Mouse (Mus musculus): Measurements from ENCODE around the gene Themis2. TPM values are rescaled to one million over a fixed set of nuclear protein-coding genes. Genes with fewer than 3 reads are reported as not detected.
A peak's percentile ranks its signal among the peaks of the same experiment; 100 is the strongest.
"Not testable (repeated sequence)": the region's sequence is repeated elsewhere in the genome, so short reads cannot be mapped to it uniquely, and the experiment has no call there.

Themis2 gene
- polyA plus RNA-seq, 1 experiment from 2014 or later: 2.0 TPM

GRCm38 (mm10) chr4:132743992-132744911 is 51.9 kb downstream of the Themis2 start:
- 77% methylated on average over 11 of the region's 11 CpGs for WGBS
- no peaks in the 10 kb centered on the region for H3K9me3 ChIP-seq

GRCm38 (mm10) chr4:132741491-132741890 is 54.7 kb downstream of the Themis2 start:
- Histone ChIP-seq H3K27me3 (replicated peaks) (no peaks in the 10 kb centered on the region), H3K9me3 (no peaks in the 10 kb centered on the region), H3K4me2 (replicated peaks) (no peak overlapping the region), H3K4me1 (replicated peaks) (no peaks in the 10 kb centered on the region), H3K27ac (no peak overlapping the region), H3K4me3 (replicated peaks) (no peak overlapping the region), H3K9ac (no peak overlapping the region), H3K36me3 (no peaks in the 10 kb centered on the region)
- 89% methylated on average over 7 of the region's 7 CpGs for WGBS
- ATAC-seq: no peak

More at GRCm38 (mm10) chr4:132743992-132744911, 51.9 kb downstream of the Themis2 start:
- ATAC-seq: no peak
- H3K36me3 ChIP-seq: no peaks in the 10 kb centered on the region
- H3K9ac ChIP-seq: no peak overlapping the region
- H3K27ac ChIP-seq: no peak overlapping the region
- no peak overlapping the region for H3K4me3 ChIP-seq (replicated peaks)
- no peaks in the 10 kb centered on the region for H3K27me3 ChIP-seq (replicated peaks)
- no peaks in the 10 kb centered on the region for H3K4me1 ChIP-seq (replicated peaks)
- H3K4me2 ChIP-seq (replicated peaks): no peak overlapping the region

GRCm38 (mm10) chr4:132737154-132737553 is 59.0 kb downstream of the Themis2 start:
- not testable (repeated sequence) for ATAC-seq; H3K36me3 ChIP-seq; H3K27me3 ChIP-seq (replicated peaks); H3K4me3 ChIP-seq (replicated peaks); H3K27ac ChIP-seq; H3K9ac ChIP-seq; H3K4me2 ChIP-seq (replicated peaks); H3K9me3 ChIP-seq; H3K4me1 ChIP-seq (replicated peaks)
- WGBS: 92% methylated on average over 9 of the region's 9 CpGs

GRCm38 (mm10) chr4:132735894-132736293 is 60.3 kb downstream of the Themis2 start:
- H3K27ac ChIP-seq: no peak overlapping the region
- no peaks in the 10 kb centered on the region for H3K36me3 ChIP-seq
- WGBS: 49% methylated on average over 3 of the region's 3 CpGs
- no peak for ATAC-seq
- H3K9me3 ChIP-seq: no peaks in the 10 kb centered on the region
- no peak overlapping the region for H3K9ac ChIP-seq
- no peak overlapping the region for H3K4me3 ChIP-seq (replicated peaks)
- no peaks in the 10 kb centered on the region for H3K27me3 ChIP-seq (replicated peaks)
- no peak overlapping the region for H3K4me2 ChIP-seq (replicated peaks)
- peaks cover 9% of the 10 kb centered on the region; the same call in 1 of the 2 replicates for H3K4me1 ChIP-seq (replicated peaks)

GRCm38 (mm10) chr4:132735389-132735788 is 60.8 kb downstream of the Themis2 start:
- Histone ChIP-seq H3K4me2 (replicated peaks) (no peak overlapping the region), H3K4me3 (replicated peaks) (no peak overlapping the region), H3K36me3 (no peaks in the 10 kb centered on the region), H3K4me1 (replicated peaks) (peaks cover 9% of the 10 kb centered on the region; the same call in 1 of the 2 replicates), H3K9ac (no peak overlapping the region), H3K27ac (no peak overlapping the region), H3K27me3 (replicated peaks) (no peaks in the 10 kb centered on the region), H3K9me3 (no peaks in the 10 kb centered on the region)
- 79% methylated on average over 2 of the region's 2 CpGs for WGBS
- no peak for ATAC-seq

GRCm38 (mm10) chr4:132734766-132735165 is 61.4 kb downstream of the Themis2 start:
- no peak overlapping the region for H3K4me2 ChIP-seq (replicated peaks)
- H3K9me3 ChIP-seq: no peaks in the 10 kb centered on the region
- H3K27me3 ChIP-seq (replicated peaks): no peaks in the 10 kb centered on the region
- H3K9ac ChIP-seq: no peak overlapping the region
- H3K36me3 ChIP-seq: no peaks in the 10 kb centered on the region
- WGBS: 95% methylated on average over 2 of the region's 2 CpGs
- H3K4me1 ChIP-seq (replicated peaks): peaks cover 9% of the 10 kb centered on the region; the same call in 1 of the 2 replicates
- no peak overlapping the region for H3K27ac ChIP-seq
- H3K4me3 ChIP-seq (replicated peaks): no peak overlapping the region
- ATAC-seq: no peak

GRCm38 (mm10) chr4:132733071-132733770 is 63.0 kb downstream of the Themis2 start:
- Histone ChIP-seq H3K36me3 (no peaks in the 10 kb centered on the region), H3K27me3 (replicated peaks) (no peaks in the 10 kb centered on the region), H3K4me2 (replicated peaks) (no peak overlapping the region), H3K9ac (no peak overlapping the region), H3K27ac (no peak overlapping the region), H3K4me1 (replicated peaks) (peaks cover 9% of the 10 kb centered on the region; the same call in 1 of the 2 replicates), H3K4me3 (replicated peaks) (no peak overlapping the region), H3K9me3 (no peaks in the 10 kb centered on the region)
- 92% methylated on average over 25 of the region's 25 CpGs for WGBS
- ATAC-seq: no peak

GRCm38 (mm10) chr4:132732148-132732684 is 64.0 kb downstream of the Themis2 start, which contains the start of gene Xkr8:
Gene Xkr8 (minus strand): TSS chr4:132732546.
- peak within 1 kb of the TSS; percentile 18; the same call in 1 of the 2 replicates for H3K27ac ChIP-seq
- H3K36me3 ChIP-seq: no peaks in the 10 kb centered on the region
- peak within 1 kb of the TSS; percentile 57 for H3K9ac ChIP-seq
- H3K4me1 ChIP-seq (replicated peaks): peaks cover 9% of the 10 kb centered on the region; the same call in 1 of the 2 replicates
- H3K9me3 ChIP-seq: no peaks in the 10 kb centered on the region
- peak; percentile 99 for ATAC-seq
- H3K4me2 ChIP-seq (replicated peaks): peak within 1 kb of the TSS; percentile 93
- H3K27me3 ChIP-seq (replicated peaks): no peaks in the 10 kb centered on the region
- WGBS: 1% methylated on average over 34 of the region's 34 CpGs
- H3K4me3 ChIP-seq (replicated peaks): peak within 1 kb of the TSS; percentile 53

Other genes starting within 250 kb of the Themis2 start
- gene Ptafr, start 232.3 kb downstream of the Themis2 start, polyA plus RNA-seq (2015; fragmentation: Nextera tagmentation; extraction: Ambion mirVana): 1.1 TPM in 2 replicates
- gene Eya3, start 157.4 kb downstream of the Themis2 start, polyA plus RNA-seq (2015; fragmentation: Nextera tagmentation; extraction: Ambion mirVana): 23.0 and 25.4 TPM in 2 replicates
- 4.0 TPM in 2 replicates for gene Xkr8, start 63.8 kb downstream of the Themis2 start, polyA plus RNA-seq (2015; fragmentation: Nextera tagmentation; extraction: Ambion mirVana)
- gene Smpdl3b, start 39.1 kb downstream of the Themis2 start, polyA plus RNA-seq (2015; fragmentation: Nextera tagmentation; extraction: Ambion mirVana): 5.7 TPM in 2 replicates
- gene Rpa2, start 28.1 kb downstream of the Themis2 start, polyA plus RNA-seq (2015; fragmentation: Nextera tagmentation; extraction: Ambion mirVana): 85.5 and 88.1 TPM in 2 replicates
- gene Ppp1r8, start 46.8 kb upstream of the Themis2 start, polyA plus RNA-seq (2015; fragmentation: Nextera tagmentation; extraction: Ambion mirVana): 50.4 and 54.1 TPM in 2 replicates
- 54.2 and 57.7 TPM in 2 replicates for gene Stx12, start 88.1 kb upstream of the Themis2 start, polyA plus RNA-seq (2015; fragmentation: Nextera tagmentation; extraction: Ambion mirVana)
- 41.8 and 45.3 TPM in 2 replicates for gene Fam76a, start 126.2 kb upstream of the Themis2 start, polyA plus RNA-seq (2015; fragmentation: Nextera tagmentation; extraction: Ambion mirVana)
- gene Fgr, start 177.7 kb upstream of the Themis2 start, polyA plus RNA-seq (2015; fragmentation: Nextera tagmentation; extraction: Ambion mirVana): 2.3 and 3.7 TPM in 2 replicates
- gene Ahdc1, start 214.9 kb upstream of the Themis2 start, polyA plus RNA-seq (2015; fragmentation: Nextera tagmentation; extraction: Ambion mirVana): 5.4 and 6.3 TPM in 2 replicates

Data from intestine, embryonic 15.5 days (tissue).